Mouse (Mus musculus) spleen, postnatal 4 days (tissue): ENCODE measurements around the gene Cav2.

Experiments
- DNase-seq, 2 experiments: peaks; one replicate each; pipeline ENCODE4 v3.0.0; 2022; ENCODE audit warnings: low spot score in 2 of 2

Gene Cav2

DNA sequence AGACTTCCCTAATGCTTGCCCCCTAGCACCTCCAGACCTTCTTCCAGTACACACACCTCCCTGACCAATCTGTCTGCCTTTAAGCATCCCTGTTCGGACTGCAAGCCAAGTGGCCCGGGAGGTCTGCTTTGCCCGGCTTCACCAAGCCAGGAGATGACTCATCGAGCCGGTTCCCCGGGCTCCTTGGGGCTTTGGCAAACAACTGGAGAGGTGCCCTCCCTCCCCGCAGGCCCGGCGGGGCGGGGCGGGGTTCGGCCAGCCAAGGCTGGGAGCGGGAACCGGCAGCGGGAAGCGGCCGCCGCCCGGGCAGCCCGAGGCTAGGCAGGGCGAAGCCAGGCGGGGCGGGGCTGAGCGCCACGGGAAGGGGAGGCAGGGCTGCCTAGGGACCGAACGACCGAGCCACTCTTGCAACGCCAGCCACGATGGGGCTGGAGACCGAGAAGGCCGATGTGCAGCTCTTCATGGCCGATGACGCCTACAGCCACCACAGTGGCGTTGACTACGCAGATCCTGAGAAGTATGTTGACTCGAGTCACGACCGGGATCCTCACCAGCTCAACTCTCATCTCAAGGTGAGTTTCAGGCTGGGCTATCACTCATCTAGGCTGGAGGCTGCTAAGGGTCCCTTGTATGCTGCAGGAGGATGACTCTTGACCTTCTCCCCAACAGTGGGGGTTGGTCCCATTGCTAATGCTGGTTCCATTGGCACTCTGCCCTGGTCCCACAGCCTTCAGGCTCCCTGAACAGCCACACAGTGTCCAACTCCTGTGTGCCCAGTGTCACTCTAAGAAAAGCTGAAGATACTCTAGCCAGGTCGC, at the start of gene Cav2:
Gene Cav2 (plus strand): TSS at position 247 of the 818 bp plus-strand sequence.
- DNase-seq: peak; percentile 30 to 70

DNA sequence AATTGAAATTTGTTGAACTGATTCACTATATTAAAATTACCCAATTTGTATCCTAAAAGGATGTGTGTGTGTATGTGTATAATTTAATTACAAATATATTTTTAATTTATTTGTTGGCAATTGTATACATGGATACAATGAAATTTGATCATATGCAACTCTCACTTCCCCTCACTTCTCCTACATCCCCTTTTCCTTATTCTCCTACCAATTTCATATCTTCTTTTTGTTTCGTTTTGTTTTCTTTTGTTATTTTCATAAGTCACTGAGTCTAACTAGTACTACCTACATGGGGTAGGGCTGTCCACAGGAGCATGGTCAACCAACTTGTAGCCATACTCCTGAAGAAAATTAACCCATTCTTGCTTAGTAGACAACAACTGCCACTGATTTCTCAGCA, 41.3 kb upstream of the Cav2 start:
- no peak for DNase-seq

DNA sequence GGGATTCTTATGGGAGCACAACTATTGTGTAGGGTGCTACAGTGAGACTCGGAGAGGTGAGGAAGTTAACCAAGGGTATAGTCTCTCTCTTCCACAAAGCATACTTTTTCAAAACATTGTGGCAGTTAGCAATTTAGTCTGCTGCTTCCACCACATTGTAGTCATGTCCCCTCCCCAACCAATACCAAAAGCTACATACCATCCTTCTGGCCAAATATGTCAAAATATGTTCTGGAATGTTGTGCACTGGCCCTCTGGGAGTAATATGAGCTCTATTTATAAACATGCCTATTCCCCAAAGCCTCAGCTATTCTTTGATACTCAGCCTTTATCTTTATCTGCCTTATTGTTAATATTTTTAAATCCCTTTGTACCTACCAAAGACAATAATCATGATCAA, 40.0 kb upstream of the Cav2 start:
- no peak for DNase-seq

DNA sequence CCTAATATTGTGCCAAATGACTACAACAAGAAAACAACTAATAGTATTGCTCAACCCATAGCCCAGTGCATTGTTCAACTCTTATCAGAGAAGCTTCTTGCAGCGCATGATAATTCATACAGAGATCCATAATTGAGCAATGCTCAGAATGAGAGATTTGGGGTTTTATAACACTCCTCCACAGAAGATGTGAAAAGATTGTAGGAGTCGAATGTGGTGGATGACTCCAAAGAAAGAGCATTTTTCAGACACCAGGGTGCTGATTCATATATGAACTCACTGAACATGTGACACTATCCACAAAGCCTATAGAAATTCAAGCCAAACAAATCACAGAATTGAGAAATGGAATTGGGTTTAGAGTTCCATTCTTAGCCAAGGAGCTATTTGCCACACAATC, 34.0 kb upstream of the Cav2 start:
- no peak for DNase-seq

DNA sequence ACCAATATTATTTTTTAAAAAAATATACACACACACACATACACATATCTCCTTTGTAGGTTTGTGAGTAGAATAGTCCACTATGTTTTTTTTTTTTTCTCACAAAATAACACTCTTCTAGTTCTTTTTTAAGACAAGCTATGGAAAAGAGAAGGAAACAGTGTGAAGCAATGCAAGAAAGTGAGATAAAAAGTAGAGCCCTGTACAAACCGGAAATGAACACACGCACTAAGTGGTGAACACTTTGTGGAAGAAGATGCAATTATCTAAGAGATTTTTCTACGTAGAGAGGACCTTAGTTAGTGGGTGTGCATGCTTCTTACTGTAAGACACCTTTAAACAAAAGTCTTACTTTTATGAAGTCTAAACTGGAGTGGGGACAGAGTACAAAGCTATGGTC, 33.3 kb upstream of the Cav2 start:
- no peak for DNase-seq

DNA sequence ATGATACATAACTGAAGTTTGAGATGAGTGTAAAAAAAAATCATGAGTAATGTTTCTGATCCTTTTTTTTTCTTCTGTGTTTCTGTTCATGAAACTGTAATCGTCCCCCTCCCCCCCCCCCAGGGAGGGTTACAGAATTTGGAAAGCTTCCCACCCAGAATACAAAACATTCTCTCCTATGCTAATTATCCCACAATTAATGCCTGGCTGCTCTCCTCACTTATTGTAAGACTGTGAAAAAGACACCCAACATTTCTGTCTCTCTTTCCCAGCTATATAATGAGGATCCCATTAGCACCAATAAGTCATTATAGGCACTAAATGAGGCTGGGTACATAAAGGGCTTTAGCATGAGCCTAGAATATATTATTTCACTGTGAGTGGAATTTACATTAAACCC, 32.7 kb upstream of the Cav2 start:
- no peak for DNase-seq

DNA sequence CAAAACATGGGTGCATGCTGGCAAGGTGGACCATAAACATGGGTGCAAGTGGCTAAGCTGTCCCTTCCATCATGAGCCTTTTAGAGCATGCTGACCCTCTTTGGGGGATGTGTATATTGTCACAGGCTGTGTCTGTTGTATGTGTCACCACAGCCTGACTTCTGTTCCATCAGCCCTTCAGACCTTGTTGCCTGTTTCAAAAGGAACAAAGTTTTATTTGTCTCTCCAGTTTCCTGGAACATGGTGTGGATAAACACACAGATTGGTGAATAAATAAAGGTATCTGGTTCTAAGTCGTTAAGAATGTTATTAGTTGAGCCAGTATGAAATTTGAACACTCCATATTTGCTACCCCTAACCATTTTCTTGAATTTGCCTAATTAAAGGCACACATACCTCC, 29.0 kb upstream of the Cav2 start:
- no peak for DNase-seq

DNA sequence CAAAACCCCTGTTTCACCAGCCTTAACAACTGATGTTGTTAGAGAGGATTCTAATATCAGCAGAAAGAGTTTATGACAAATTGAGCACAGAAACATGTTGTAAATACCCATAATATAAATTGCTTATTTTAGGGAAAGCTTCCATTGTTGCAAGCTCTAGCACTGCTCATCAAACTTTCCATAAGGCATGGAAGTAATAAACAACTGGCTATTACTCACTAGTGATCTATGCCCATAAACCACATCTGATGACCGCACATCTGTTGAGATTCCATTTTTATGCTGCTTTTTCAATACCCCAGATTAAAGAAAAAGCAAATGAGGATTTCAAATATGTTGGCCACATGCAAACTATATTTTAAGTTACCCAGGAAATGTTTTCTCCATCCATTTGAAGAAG, 22.8 kb upstream of the Cav2 start:
- no peak for DNase-seq

DNA sequence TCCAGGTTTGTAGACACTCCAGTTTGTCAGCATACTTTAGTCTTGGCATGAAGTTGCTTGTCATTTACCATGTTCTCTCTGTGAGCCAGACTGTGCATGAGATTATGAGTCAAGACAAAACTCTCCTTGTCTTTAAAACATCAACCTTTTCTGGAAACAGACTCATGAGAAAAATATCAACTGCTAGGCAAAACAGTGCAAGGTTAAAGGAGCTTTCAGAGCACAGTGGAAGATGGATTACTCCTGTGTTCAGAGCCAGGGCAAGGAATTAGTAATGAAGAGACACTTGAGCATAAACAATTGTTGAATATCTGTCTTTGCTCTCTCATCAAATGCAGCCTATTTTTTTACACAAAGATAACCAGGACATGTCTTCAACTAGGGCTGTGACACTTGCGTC, 22.1 kb upstream of the Cav2 start:
- no peak for DNase-seq

DNA sequence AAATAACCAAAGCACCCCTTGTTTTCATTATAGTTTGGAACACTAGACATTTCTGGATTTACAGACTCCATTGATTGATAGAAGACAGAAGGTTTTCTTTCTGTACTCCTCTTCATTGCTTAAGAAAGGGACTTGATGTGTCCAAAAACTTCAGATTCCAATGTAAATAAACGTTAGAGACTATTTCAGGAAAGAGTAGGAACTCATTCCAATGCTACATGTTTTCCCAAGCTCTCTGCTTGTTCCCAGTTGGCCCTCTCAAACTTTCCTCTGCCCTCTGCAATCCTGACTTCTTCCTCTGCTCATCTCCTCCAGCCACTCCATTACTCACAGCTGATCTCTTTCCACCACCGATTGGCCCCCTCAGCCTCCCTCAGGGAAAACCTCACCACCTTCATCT, 18.2 kb upstream of the Cav2 start:
- no peak for DNase-seq

DNA sequence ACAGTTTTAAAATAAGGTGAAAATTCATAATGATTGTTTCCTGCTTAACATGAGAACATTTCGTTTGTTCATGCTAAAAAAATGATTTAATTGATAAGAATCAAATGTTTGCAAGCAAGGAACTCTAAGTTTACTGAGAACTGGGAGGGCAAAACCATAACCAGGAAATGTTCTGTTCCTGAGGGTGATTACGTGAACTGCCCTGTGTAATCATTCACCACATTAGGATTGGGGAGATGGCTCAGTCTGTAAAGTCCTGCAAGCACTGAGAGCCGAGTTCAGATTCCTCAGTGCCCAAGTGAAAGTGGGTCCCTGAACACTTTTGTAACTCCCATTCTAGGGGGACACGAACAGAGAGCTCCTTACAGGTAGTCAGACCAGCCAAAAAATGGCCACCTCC, 15.9 kb upstream of the Cav2 start:
- no peak for DNase-seq

DNA sequence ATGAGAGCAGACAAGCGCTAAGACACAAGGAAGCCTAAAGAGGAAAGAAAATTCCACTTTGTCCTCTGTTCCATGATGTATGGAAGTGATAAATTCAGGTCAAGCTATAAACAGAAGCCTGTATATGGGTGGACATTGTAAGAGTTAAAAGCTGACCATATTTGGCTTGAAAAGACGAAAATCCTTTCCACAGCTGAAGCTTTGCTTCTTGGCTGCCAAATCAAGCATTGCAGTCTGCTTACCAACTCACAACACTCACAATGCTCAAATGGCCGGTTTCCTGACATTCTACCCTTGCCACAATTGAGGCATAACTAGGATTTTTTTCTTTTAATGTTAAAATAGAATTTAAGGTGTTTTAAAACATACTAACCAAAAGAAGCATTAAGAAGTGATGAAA, 14.5 kb upstream of the Cav2 start:
- no peak for DNase-seq

DNA sequence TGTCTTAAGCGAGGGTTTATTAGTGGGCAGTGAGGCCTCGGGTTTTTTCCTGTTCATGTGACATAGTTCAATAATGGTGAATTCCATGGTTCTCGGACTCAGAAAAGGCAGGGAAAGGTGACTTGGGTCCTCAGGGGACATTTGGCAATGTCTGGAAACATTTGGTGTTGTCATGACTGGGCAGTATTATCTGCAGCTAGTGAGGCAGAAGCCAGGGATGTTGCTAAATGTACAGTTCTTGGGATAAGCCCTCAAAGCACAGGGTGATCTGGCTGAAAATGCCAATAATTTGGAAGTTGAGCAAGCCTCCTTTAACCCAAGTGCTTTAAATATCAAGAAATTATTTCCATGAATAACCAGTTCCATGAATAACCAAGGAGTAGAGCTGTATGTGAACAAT, 2.6 kb upstream of the Cav2 start:
- DNase-seq: no peak

DNA sequence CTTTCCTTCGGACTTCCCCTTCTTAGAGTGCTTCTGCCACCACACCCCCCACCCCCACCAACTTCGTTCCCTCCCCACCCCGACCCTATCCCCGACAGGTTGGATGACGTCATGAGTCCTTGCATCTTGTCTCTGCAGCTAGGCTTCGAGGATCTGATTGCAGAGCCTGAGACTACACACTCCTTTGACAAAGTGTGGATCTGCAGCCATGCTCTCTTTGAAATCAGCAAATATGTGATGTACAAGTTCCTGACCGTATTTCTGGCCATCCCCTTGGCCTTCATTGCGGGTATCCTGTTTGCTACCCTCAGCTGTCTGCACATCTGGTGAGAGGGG, 740 bp downstream of the Cav2 start:
- DNase-seq: no peak

DNA sequence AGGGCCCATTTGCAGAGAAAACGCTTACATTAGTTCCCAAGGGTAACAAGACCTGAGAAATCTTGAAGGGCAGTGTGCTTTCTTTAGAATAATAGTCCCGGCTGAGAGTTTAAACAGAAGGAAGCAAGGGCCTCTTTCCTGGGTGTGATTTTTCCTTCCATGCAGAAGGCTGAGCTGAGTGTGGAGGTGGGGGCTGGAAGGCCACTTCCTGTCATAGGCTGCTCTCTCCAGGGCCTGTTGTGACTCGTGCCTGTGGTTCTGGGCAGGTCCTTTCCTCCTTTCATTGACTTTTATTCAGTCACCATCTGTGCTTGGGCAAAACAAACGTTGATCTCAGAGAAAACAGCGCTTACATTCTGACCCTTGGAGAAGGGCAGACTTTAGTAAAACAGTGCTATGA, 1.2 kb downstream of the Cav2 start:
- DNase-seq: no peak

DNA sequence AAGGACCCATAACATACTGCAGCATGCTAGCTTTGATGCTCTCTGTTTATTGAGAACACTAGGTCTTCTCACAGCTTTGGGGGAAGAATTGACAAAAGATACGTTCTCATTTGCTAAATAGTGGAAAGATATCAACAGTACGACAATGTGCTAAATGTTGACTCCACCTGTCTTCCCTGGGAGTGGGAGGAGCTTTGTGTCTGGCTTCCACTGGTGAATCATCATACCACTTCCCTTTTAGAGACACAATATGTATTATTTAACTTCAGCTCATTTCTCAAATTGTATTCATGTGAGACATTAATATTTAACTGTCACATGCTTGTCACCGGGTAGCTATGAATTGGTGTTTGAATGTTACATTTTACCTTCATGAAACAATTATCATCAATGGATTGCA, 2.8 kb downstream of the Cav2 start:
- DNase-seq: no peak

DNA sequence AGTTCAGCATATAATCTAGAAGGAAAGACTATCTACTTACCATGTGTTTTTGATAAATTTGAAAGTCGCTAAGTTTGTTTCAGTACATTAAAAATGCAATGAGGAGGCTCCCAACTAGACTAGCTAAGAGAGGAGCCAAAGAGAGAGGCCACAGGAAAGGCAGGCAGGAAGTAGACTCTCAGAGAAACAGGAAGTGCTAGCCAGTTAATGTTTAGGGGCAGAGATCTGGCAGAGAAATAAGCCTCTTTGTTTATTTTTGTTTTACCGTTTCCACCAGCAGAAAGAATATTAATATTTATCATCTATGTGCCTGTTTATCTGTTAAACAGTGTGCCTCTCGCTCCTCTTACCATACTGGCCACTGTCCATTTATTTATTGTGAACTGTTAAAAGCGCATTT, 5.4 kb downstream of the Cav2 start:
- no peak for DNase-seq

DNA sequence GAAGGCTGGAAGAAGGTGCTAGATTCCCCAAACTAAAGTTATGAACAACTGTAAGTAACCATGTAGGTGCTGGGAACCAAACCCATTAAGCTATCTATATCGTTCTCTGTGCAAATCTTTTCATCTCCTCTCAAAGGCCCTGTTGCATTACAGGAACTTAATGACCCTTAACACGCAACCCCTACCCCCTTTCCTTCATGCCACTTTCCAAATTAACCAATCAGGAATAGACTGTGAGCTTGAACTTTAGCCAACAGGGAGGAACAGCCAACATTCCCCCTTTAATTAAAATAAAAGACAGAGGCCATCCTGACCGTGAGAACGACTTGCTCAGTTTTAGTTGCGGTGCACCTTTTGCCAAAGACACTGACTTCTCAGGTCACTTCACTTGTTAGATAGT, 14.1 kb downstream of the Cav2 start:
- DNase-seq: no peak

DNA sequence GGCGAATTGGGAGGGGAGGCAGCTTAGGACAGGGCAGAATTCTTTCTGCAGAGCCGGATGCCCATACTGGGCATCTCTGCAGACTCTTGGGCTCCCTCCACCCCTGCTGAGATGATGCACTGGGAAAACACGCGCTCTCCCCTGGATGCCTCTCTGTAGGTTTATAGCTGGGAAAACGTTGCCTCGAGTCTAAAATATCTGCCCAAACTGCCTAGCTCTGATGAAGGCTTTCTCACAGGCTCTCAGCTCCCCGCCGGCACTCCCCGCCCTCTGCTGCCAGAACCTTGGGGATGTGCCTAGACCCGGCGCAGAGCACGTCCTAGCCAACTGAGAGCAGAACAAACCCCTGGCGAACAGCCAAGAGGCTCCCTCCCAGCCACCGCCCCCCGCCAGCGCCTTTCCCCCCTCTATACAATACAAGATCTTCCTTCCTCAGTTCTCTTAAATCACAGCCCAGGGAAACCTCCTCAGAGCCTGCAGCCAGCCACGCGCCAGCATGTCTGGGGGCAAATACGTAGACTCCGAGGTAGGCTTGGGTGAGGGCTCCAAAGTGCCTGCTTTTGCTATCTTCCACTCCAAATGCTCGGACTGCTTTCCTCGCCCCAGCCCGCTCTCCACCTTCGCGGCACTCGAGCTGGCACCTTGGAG, 25.1 kb downstream of the Cav2 start, which contains the start of gene Cav1:
Gene Cav1 (plus strand): TSS at position 382 of the 648 bp plus-strand sequence.
- no peak for DNase-seq

DNA sequence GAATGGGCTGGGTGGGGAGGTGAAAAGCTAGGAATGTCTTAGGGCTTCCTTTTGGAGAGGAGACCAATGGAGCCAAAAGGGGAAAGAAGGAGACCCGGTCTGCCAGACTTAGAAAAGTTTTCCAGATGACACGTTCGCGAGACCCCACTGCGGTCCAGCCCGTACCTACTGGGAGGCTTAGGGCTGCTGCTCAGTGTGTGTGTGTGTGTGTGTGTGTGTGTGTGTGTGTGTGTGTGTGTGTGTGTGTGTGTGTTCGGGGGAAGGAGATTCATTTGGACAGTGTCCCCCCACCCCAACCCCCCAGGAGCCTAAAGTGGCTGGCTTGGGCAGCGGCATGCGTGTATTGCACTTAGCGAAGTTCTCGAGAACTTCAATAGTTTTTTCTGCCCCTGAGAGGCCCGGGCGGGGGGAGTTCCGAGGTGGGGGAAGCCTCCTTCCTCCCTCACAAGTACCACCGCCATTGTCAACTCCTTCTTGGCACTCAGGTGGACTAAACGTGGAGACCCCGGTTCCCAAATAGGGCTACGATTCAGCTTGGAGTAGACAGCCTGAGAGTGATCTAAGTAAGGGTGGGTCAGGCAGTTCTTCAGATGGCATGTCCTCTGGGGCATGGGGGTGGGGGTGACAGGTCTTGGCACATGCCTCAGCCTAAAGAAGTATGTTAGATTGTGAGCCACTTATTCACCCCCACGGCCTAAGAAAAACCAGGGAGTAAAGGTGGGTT, 25.8 kb downstream of the Cav2 start:
- DNase-seq: no peak

DNA sequence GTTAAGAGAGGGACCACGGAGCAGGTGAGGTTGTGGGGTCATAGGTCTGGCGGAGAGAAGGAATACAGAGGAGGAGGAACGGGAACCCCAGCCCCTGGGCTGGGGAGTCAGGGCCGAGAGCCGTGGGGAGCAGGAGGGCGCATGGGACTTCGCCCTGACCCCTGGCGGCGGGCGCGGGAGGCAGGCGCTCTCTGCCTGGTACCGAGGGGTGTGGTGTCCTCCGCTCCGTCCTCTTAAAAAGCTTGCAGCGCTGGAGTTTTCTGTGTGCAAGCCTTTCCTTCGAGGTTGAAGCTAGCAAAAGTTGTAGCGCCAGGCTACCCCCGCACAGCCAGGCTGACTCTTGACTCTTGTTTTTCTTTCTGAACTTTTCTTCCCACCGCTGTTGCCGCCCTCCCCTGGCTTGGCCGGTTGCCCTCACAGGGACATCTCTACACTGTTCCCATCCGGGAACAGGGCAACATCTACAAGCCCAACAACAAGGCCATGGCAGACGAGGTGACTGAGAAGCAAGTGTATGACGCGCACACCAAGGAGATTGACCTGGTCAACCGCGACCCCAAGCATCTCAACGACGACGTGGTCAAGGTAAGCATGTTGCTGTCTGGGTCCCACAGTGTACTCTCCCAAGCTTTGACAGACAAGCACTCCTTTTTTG, 26.6 kb downstream of the Cav2 start:
- peak; percentile 53 to 77 for DNase-seq

DNA sequence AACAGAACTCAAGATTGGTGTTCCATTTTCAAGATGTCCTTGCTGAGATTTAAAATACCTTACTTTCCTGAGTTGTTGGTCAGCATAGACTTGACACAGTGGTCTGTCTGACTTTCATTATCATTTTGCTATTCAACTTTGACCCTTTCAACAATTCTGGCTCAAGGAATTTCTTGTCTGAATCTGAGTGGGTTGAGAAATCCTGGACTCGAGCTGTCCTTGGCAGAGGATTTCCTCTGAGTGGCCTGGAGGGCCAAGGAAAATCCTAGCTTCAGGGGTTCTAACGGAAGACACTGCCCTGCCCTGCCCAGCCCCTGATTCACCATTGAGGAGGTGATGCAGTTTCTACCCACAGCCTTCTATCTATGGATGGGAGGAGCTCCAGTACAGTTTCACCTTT, 27.7 kb downstream of the Cav2 start:
- DNase-seq: no peak

DNA sequence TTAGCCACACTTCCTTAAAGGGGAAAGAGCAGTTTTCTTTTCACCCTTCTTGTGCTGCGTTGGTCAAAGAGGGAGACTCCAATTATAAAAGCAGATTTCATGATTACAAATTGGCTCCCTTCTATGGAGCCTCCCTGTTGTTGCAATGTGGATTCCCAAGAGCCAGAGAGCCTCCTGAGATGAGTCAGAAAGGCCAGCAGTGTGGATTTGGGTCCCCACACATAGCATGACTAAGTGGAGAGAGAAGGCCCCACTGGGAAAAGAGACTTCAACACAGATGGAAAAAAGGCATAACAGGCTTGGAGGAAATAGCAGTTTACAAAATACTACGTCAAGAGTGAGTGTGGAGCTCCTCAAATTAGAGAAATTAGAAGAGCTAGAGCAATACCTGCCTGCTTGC, 28.3 kb downstream of the Cav2 start:
- no peak for DNase-seq
